Mouse (Mus musculus) thymus, adult 2 months (tissue): ENCODE measurements around the gene Raly. TPM values are rescaled to one million over a fixed set of nuclear protein-coding genes. Genes with fewer than 3 reads are reported as not detected.

Experiments
- DNase-seq: peaks from one replicate; pipeline ENCODE4 v3.0.0; 2021
- H3K27ac ChIP-seq: fragments of 200-500 bp; 2 replicates; pipeline ENCODE4 v1.5.1; 2012; ENCODE audit warnings: low read length, control low read depth; ENCODE audit not compliant: control insufficient read depth, insufficient read depth
- H3K27me3 ChIP-seq: fragments of 200-500 bp; 2 replicates; pipeline ENCODE4 v1.6.1; 2012; ENCODE audit warnings: mild to moderate bottlenecking, low read length, moderate library complexity, mixed read lengths; ENCODE audit not compliant: control insufficient read depth, insufficient read depth
- H3K36me3 ChIP-seq: fragments of 200-500 bp; 2 replicates; pipeline ENCODE4 v1.6.1; 2012; ENCODE audit warnings: mild to moderate bottlenecking, low read length, moderate library complexity; ENCODE audit not compliant: control insufficient read depth, insufficient read depth
- H3K4me1 ChIP-seq: fragments of 200-500 bp; replicated peaks from 2 replicates; pipeline ENCODE4 v1.6.1; 2012; ENCODE audit warnings: low read length; ENCODE audit not compliant: control insufficient read depth, insufficient read depth
- H3K4me3 ChIP-seq: fragments of 200-500 bp; 2 replicates; pipeline ENCODE4 v1.5.1; 2012; ENCODE audit warnings: mild to moderate bottlenecking, low read length, control low read depth, moderate library complexity; ENCODE audit not compliant: control insufficient read depth, insufficient read depth
- CTCF ChIP-seq: fragments of 200-500 bp; IDR thresholded peaks from 2 replicates; pipeline ENCODE4 v1.5.1; 2012; ENCODE audit warnings: mild to moderate bottlenecking, control low read depth, low read length, moderate library complexity, borderline replicate concordance; ENCODE audit not compliant: control insufficient read depth, poor library complexity, insufficient read depth; ENCODE audit errors: extremely low read depth
- POLR2A ChIP-seq: fragments of 200-500 bp; IDR thresholded peaks from 2 replicates; pipeline ENCODE4 v1.6.1; 2012; ENCODE audit warnings: mild to moderate bottlenecking, low read length, control low read depth, moderate library complexity; ENCODE audit not compliant: control insufficient read depth, poor library complexity, insufficient read depth; ENCODE audit errors: extremely low read depth
- WGBS: fragments of 180-500 bp; shearing (Covaris S2); methylation state at CpG from one replicate; pipeline ENCODE4 v1.1.7; 2018; 5-methylcytosine and 5-hydroxymethylcytosine counted together
- polyA plus RNA-seq: library from polyadenylated mRNA; depleted of rRNA; stranded (reverse); fragments of >200 nt; gene quantifications from 2 replicates; pipeline ENCODE4 v1.2.3, GENCODE M21; 2012

Gene Raly
- polyA plus RNA-seq, 1 experiment: 437 TPM

DNA sequence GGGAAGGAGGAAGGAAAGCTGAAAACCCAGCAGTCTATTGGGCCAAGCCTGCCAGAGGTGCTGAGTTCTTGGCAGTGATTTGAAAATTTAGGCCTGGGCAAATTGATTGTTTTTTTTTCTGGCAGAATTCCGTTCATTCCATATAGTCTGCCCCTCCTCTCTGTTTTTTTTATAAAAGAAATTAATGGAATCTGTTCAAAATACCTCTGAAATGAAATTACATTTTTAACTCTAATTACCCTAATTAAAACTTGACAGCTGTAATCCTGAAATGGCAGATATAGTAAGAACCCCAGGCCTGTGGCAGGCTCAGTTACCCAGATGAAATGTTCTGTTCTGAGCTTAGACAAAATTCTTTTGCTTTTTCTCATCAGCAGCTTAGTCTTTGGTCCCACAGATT, 19.9 kb downstream of the Raly start:
- Histone ChIP-seq H3K27me3 (no peaks in the 10 kb centered on the region), H3K4me1 (0 out of 2 replicates have a peak, but pooled peaks cover 3% of the 10 kb centered on the region), H3K36me3 (no peaks in the 10 kb centered on the region), H3K27ac (no peak overlapping the region), H3K4me3 (no peak overlapping the region)
- no peak for DNase-seq
- TF ChIP-seq POLR2A: no peak
- 86% methylated on average over 1 of the region's 1 CpGs for WGBS

DNA sequence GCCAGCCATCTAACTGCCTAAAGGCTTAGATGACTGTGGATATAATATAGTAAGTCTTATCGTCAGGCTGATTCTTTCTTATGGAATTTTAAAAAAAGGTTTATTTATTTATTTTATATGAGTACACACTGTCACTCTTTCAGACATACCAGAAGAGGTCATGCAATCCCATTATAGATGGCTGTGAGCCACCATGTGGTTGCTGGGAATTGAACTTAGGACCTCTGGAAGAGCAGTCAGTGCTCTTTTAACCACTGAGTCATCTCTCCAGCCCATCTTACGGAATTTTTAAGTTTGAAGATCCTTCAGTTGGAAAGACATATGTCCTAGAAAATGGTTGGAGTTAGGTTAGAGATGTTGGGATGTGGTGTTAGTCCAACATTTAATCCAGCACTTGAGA, 22.5 kb downstream of the Raly start:
- Histone ChIP-seq H3K27ac (no peak overlapping the region), H3K4me3 (no peak overlapping the region), H3K36me3 (no peaks in the 10 kb centered on the region), H3K4me1 (no peaks in the 10 kb centered on the region), H3K27me3 (no peaks in the 10 kb centered on the region)
- DNase-seq: no peak
- TF ChIP-seq CTCF (no peak), POLR2A (no peak)
- WGBS: 97% methylated on average over 2 of the region's 2 CpGs

DNA sequence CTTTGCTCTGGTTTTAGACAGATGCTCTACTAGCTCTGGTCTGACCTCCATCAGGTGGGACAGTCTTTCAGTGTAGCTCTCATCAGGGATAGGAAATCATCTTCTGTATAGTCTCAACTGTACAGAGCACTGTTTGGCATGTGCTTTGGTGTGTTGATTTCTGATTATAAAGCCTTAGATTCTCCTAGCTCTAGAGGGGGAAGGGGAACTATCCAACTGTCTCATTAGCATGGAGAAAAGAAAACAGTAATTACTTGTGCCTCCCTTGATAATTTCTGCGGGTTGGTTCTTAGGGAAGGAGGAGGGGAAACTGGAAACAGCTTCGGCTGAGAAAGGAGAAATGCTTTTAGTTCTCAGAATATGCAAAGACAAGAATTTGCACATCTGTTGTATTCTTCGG, 26.2 kb downstream of the Raly start:
- no peaks in the 10 kb centered on the region for H3K27me3 ChIP-seq
- no peak for DNase-seq
- H3K27ac ChIP-seq: no peak overlapping the region
- H3K4me1 ChIP-seq: no peaks in the 10 kb centered on the region
- WGBS: 75% methylated on average over 3 of the region's 3 CpGs
- H3K4me3 ChIP-seq: no peak overlapping the region
- TF ChIP-seq CTCF (no peak), POLR2A (no peak)
- peaks cover 5% of the 10 kb centered on the region; the same call in 1 of the 2 replicates for H3K36me3 ChIP-seq

DNA sequence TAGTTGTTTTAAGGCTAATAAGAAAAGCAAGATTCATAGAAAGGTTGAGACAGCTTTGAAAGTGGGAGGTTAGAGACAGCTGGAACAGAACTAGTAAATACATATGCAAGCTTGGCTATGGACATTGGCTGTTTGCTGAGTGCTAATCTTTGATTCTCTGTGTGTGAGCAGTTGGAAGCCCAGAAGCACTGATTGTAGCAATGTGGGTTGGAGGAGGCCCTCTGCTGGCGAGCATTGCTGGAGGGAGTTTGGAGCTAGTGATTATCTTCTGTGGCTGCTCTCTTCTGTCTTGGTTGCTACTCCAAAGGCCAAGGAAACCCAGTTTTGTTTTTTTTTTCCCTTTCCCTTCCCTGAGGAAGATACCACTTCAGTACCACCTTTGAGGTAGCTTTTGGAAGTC, 26.9 kb downstream of the Raly start:
- peak; percentile 19 for DNase-seq
- Histone ChIP-seq H3K27ac (no peak overlapping the region), H3K36me3 (peaks cover 11% of the 10 kb centered on the region), H3K27me3 (no peaks in the 10 kb centered on the region), H3K4me1 (no peaks in the 10 kb centered on the region), H3K4me3 (no peak overlapping the region)
- no peak for TF ChIP-seq CTCF
- no peak for TF ChIP-seq POLR2A
- WGBS: 48% methylated on average over 1 of the region's 1 CpGs

DNA sequence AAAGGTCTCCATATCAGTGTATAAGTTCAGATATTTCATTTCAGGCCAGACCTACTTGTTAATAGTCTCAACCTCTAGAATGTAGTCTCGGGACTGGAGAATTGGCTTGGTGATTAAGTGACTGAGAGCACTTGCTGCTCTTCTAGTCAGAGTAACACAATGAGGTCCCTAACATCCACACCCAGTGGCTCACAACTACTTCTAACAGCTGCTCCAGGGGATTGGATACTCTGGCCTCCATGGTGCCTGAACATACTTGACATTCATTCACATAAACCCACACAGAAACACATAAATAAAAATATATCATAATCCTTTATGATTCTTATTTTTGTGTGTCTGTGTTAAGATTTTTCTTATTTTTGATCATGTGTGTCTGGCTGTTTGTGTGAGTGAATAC, 27.7 kb downstream of the Raly start:
- 89% methylated on average over 1 of the region's 1 CpGs for WGBS
- H3K4me1 ChIP-seq: no peaks in the 10 kb centered on the region
- H3K27ac ChIP-seq: no peak overlapping the region
- H3K27me3 ChIP-seq: no peaks in the 10 kb centered on the region
- H3K36me3 ChIP-seq: peaks cover 11% of the 10 kb centered on the region
- no peak for TF ChIP-seq POLR2A
- TF ChIP-seq CTCF: no peak
- no peak for DNase-seq
- no peak overlapping the region for H3K4me3 ChIP-seq

DNA sequence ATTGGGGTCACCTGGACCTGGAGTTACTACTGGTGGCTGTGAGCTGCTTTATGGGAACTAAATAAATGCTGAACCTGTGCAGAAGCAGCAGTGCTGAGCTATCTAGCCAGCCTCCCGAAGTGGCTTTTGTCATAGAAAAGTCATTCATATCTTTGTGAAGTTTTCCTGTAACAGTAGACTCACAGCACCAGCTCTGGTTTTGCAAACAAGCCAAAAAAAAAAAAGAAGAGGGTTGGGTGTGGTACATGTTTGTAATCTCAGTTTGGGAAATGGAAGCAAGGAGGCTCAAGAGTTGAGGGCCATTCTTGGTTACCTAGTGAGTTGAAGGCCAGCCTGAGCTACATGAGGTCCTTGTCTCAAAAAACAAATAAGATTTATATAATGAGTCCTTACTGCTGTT, 29.4 kb downstream of the Raly start:
- WGBS: 70% methylated on average over 1 of the region's 1 CpGs
- Histone ChIP-seq H3K27me3 (no peaks in the 10 kb centered on the region), H3K27ac (no peak overlapping the region), H3K4me3 (no peak overlapping the region), H3K4me1 (no peaks in the 10 kb centered on the region), H3K36me3 (peaks cover 11% of the 10 kb centered on the region)
- no peak for DNase-seq
- TF ChIP-seq POLR2A: no peak
- TF ChIP-seq CTCF: no peak

DNA sequence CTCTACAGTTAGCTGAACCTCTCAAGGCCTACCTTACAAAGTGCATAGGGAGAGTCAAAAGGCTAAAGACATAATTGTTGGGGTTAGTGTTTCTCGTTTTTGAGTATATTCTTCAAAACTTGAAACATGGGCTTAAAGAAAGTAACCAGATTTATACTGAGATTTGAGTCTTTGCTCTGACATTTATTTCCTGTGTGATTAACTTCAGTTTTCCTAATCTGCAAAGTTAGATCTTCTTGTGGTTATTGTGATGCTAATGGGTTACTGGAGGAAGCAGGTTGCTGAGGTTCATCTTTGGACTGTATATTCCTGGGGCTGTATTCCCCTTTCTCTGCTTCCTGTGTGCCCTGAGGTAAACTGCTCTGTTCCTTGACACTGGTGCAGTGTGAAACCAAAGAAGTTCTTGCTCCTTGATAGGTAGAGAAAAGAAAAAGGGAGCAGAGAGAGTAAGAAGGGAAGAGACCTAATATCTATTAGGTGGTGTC, 35.2 kb downstream of the Raly start:
- H3K4me3 ChIP-seq: no peak overlapping the region
- WGBS: 11% methylated on average over 1 of the region's 1 CpGs
- no peak for TF ChIP-seq POLR2A
- no peak for TF ChIP-seq CTCF
- no peak for DNase-seq
- 0 out of 2 replicates have a peak, but pooled peaks cover 2% of the 10 kb centered on the region for H3K4me1 ChIP-seq
- H3K27me3 ChIP-seq: no peaks in the 10 kb centered on the region
- peaks cover 18% of the 10 kb centered on the region for H3K36me3 ChIP-seq
- H3K27ac ChIP-seq: no peak overlapping the region
